Mouse (Mus musculus): ENCODE data around the gene Gria1. TPM values are rescaled to one million over a fixed set of nuclear protein-coding genes. Genes with fewer than 3 reads are reported as not detected.

The Gria1 gene
- polyA plus RNA-seq, 1 experiment, result 75.4 TPM

DNA sequence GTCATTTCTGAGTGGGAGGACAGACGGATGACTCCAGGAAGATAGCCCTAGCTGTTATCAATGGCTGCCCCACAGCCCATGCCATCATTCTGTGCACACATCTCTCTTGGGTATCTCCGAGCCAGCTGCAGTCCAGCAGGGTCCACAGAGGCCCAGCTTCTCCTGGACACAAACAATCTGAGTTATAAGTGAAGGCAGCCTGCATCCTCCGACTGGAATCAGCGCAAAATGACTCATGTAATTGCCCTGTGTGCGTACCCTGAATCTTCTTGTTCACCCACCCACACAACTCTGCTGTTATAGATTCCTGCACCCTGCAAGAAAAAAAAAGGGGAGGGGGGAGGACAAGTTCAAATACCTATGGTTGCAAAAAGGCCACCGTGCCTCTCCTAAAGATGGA lies 576 bp upstream of the Gria1 start:
- TF ChIP-seq POLR2A (IDR thresholded peaks at IDR 0.05; ENCODE audit: insufficient read depth, low read depth, low read length) (no peak), CTCF (IDR thresholded peaks at IDR 0.05; ENCODE audit: insufficient read depth, low read depth, low read length) (no peak)
- Histone ChIP-seq H3K4me1 (ENCODE audit: control insufficient read depth, insufficient read depth, low read length) (peaks cover 17% of the 10 kb centered on the region), H3K27ac (ENCODE audit: insufficient read depth, low read depth, low read length) (peak overlapping the region; percentile 86), H3K4me3 (ENCODE audit: insufficient read depth, low read depth, low read length) (no peak overlapping the region)
- 35% methylated on average over 6 of the region's 6 CpGs for WGBS

DNA sequence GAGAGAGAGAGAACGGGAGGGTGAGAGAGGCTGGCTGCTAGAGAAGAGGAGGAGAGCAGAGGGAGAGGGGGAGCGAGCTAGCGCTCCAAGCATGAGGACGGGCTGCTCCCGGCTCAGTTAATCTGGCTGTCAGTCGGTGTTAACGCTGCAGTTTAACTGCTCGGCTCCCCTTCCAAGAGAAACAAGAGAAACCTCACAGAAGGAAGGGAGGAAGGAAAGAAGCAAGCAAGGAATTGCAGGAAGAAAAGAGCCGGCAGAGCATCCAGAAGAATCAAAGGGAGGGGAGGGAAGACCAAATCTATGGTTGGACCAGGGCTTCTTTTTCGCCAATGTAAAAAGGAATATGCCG lies 478 bp downstream of the Gria1 start:
- peak; percentile 78 for TF ChIP-seq POLR2A (IDR thresholded peaks at IDR 0.05; ENCODE audit: insufficient read depth, low read depth, low read length)
- no peak for TF ChIP-seq CTCF (IDR thresholded peaks at IDR 0.05; ENCODE audit: insufficient read depth, low read depth, low read length)
- WGBS, result under 1% methylated on average over 11 of the region's 11 CpGs
- peak overlapping the region; percentile 86 for H3K27ac ChIP-seq (ENCODE audit: insufficient read depth, low read depth, low read length)
- peak overlapping the region; percentile 56 for H3K4me3 ChIP-seq (ENCODE audit: insufficient read depth, low read depth, low read length)
- peaks cover 14% of the 10 kb centered on the region for H3K4me1 ChIP-seq (ENCODE audit: control insufficient read depth, insufficient read depth, low read length)

DNA sequence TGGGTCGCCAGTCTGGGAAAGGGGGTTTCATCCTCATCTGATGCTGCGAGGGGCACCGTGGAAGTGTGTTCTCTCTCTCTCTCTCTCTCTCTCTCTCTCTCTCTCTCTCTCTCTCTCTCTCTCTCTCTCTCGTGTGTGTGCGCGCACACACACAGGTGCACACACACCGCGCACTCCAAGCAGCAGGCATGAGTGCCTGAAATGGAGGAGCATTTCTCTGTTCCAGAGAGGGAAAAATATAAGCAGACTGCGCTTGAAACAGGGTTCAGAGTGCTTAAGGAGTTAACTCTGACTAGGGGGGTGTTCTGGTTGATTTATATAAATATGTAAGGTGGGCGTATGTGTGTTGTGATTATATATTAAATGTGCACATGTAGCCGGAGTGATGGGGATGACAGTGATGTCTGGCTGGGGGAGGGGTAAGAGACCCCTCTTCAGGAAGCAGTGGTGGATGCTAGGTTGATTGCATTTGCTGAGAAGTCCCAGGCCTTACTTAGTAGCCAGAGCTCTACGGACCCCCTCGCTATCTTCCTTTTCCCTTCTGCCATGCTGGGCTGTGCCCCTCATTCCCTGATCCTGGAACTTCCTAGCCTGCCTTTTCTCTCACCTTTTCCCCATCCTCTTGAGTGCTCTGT lies 1.2 kb downstream of the Gria1 start:
- Histone ChIP-seq H3K27ac (ENCODE audit: insufficient read depth, low read depth, low read length) (peak overlapping the region; percentile 86), H3K4me3 (ENCODE audit: insufficient read depth, low read depth, low read length) (peak overlapping the region; percentile 56), H3K4me1 (ENCODE audit: control insufficient read depth, insufficient read depth, low read length) (peaks cover 19% of the 10 kb centered on the region)
- WGBS, result 6% methylated on average over 13 of the region's 13 CpGs
- no peak for TF ChIP-seq CTCF (IDR thresholded peaks at IDR 0.05; ENCODE audit: insufficient read depth, low read depth, low read length)
- no peak for TF ChIP-seq POLR2A (IDR thresholded peaks at IDR 0.05; ENCODE audit: insufficient read depth, low read depth, low read length)

DNA sequence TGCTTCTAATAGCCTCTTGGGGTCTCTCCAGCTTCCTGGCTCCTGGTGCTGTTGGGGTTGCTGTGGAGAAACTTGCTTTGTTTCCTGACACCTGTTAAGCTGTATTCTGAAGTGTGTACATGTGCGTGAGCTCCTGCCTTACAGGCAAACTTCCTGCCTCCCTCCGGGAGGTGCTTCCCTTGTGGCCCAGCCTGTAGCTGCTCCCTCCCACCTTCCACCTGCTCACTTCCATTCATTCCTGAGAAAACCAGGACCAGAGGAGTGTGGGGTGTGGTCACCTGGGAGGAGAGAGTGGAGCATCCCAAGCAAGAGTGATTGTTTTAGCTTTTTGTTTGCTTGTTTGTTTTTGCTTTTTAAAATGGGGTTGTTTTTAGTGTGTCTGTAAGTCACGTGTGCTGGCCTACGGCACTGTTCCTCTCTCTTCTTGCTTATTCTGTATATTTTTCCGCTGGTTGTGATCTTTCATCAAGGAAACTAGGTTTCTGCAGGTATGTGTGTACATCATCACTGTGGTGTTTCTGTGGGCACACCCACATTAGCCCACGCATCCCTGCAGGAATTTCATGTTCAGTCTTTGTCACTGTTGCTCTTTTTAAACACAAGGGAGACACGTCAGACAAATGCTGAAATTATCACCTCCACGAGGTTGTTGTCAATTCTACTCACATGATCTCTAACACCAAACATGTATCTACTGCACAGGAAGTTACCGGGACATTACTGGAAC lies 2.4 kb downstream of the Gria1 start:
- TF ChIP-seq POLR2A (IDR thresholded peaks at IDR 0.05; ENCODE audit: insufficient read depth, low read depth, low read length) (no peak), CTCF (IDR thresholded peaks at IDR 0.05; ENCODE audit: insufficient read depth, low read depth, low read length) (no peak)
- 14% methylated on average over 9 of the region's 9 CpGs for WGBS
- Histone ChIP-seq H3K4me3 (ENCODE audit: insufficient read depth, low read depth, low read length) (peak overlapping the region; percentile 56), H3K27ac (ENCODE audit: insufficient read depth, low read depth, low read length) (peak overlapping the region; percentile 86; the same call in 1 of the 2 replicates), H3K4me1 (ENCODE audit: control insufficient read depth, insufficient read depth, low read length) (peaks cover 20% of the 10 kb centered on the region)

DNA sequence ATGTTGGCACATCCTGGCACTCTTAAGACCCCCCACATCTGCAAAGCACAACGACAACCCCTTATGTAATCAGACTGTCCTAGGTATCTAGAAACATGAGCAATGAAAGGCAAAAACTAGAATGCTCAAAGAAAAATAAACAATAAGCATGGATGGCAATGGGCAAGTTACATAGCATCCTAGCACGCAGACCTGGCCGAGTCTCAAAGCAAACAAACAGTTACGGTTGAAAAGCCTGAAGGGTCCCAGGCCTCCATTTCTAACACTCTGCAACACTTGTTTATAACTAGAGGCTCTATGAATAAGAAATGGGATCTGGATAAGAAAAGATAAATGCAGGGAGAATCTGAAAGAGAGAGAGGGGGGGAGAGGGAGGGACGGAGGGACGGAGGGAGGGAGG lies 3.2 kb downstream of the Gria1 start:
- Histone ChIP-seq H3K4me3 (ENCODE audit: insufficient read depth, low read depth, low read length) (peak overlapping the region; percentile 38), H3K27ac (ENCODE audit: insufficient read depth, low read depth, low read length) (no peak overlapping the region; the same call in 1 of the 2 replicates), H3K4me1 (ENCODE audit: control insufficient read depth, insufficient read depth, low read length) (peaks cover 16% of the 10 kb centered on the region)
- 19% methylated on average over 6 of the region's 6 CpGs for WGBS
- no peak for TF ChIP-seq CTCF (IDR thresholded peaks at IDR 0.05; ENCODE audit: insufficient read depth, low read depth, low read length)
- no peak for TF ChIP-seq POLR2A (IDR thresholded peaks at IDR 0.05; ENCODE audit: insufficient read depth, low read depth, low read length)

DNA sequence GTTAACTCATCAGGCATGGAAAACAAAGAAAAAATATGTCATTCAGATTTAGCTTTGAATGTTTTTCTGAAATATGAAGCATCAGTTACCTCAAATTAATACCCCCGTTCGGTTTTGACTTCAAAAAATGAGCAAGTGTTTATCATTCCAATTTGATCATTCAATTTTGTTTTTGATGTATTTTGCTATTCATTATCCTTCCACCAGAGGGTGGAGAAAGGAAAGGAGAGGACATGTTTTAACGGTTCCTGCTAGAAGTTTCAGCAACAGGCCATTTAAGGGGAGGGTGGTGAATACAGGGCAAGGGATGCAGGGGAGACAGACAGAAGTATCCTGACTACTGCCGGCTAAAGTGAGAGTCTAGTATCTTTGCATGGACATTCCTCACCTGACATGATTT lies 7.3 kb downstream of the Gria1 start:
- no peak overlapping the region for H3K27ac ChIP-seq (ENCODE audit: insufficient read depth, low read depth, low read length)
- TF ChIP-seq POLR2A (IDR thresholded peaks at IDR 0.05; ENCODE audit: insufficient read depth, low read depth, low read length) (no peak), CTCF (IDR thresholded peaks at IDR 0.05; ENCODE audit: insufficient read depth, low read depth, low read length) (no peak)
- 56% methylated on average over 4 of the region's 4 CpGs for WGBS
- H3K4me3 ChIP-seq (ENCODE audit: insufficient read depth, low read depth, low read length), result no peak overlapping the region
- peaks cover 16% of the 10 kb centered on the region for H3K4me1 ChIP-seq (ENCODE audit: control insufficient read depth, insufficient read depth, low read length)

DNA sequence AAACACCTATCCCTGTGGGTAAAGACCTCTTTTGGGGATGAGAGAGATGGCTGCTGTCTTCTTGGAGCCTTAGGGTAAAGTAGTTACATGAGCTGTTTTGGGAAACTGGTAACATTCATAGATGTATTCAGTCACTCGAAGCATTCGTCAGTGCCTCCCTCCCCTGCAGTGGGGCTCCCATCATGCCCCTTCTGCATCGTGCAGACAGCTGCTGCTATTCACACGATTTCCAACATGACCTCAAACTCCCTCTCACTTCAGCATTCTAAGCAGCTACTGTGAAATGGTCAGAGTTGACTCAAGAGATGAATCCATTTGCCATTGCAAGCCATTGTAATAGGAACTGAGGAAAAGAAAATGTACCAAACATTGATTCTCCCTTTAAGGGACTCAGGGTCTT lies 11.2 kb downstream of the Gria1 start:
- TF ChIP-seq CTCF (IDR thresholded peaks at IDR 0.05; ENCODE audit: insufficient read depth, low read depth, low read length) (no peak), POLR2A (IDR thresholded peaks at IDR 0.05; ENCODE audit: insufficient read depth, low read depth, low read length) (no peak)
- peaks cover 14% of the 10 kb centered on the region for H3K4me1 ChIP-seq (ENCODE audit: control insufficient read depth, insufficient read depth, low read length)
- no peak overlapping the region for H3K27ac ChIP-seq (ENCODE audit: insufficient read depth, low read depth, low read length)
- H3K4me3 ChIP-seq (ENCODE audit: insufficient read depth, low read depth, low read length), result no peak overlapping the region
- 27% methylated on average over 4 of the region's 4 CpGs for WGBS

DNA sequence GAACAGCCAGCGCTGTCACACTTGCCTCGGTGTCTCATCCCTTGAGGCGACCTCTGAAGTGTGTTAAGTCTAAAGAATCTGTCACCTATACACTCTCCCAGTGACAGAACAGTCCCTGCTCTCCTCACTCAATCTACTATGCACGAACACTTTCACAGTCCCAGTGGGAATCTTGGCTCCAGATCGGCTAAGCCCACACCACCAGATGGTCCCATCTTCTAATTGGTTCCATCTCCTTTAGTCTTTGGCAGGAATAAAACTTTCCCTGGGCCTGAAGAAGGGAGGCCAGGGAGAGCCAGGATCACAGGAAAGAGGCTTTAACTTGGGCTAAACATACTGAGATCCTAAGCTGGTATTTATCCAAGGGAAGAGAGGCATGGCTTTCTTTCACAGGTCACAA lies 19.3 kb downstream of the Gria1 start:
- H3K27ac ChIP-seq (ENCODE audit: insufficient read depth, low read depth, low read length), result no peak overlapping the region
- WGBS, result 69% methylated on average over 5 of the region's 5 CpGs
- peaks cover 13% of the 10 kb centered on the region for H3K4me1 ChIP-seq (ENCODE audit: control insufficient read depth, insufficient read depth, low read length)
- no peak overlapping the region for H3K4me3 ChIP-seq (ENCODE audit: insufficient read depth, low read depth, low read length)
- TF ChIP-seq POLR2A (IDR thresholded peaks at IDR 0.05; ENCODE audit: insufficient read depth, low read depth, low read length) (no peak), CTCF (IDR thresholded peaks at IDR 0.05; ENCODE audit: insufficient read depth, low read depth, low read length) (no peak)

DNA sequence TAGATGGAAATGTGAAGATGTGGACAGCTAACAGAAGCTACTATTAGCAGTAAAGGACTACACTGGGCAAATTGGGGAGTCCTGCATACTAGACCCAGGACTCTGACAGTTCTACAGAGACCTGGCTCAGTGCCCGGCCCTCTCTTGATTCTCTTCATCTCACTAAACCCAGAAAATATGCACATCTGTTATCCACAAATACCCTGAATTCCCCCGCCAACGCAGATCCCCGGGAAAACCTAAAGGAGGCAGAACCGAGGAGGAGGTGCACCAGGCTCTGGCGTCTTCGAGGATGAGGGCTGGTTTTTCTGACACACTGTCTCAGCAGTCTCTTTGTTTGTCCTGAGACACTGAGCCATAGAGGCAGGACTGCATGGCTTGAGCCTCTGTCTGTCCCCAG lies 27.6 kb downstream of the Gria1 start:
- WGBS, result 12% methylated on average over 7 of the region's 7 CpGs
- Histone ChIP-seq H3K4me3 (ENCODE audit: insufficient read depth, low read depth, low read length) (no peak overlapping the region), H3K27ac (ENCODE audit: insufficient read depth, low read depth, low read length) (peak overlapping the region; percentile 61), H3K4me1 (ENCODE audit: control insufficient read depth, insufficient read depth, low read length) (peaks cover 15% of the 10 kb centered on the region)
- TF ChIP-seq POLR2A (IDR thresholded peaks at IDR 0.05; ENCODE audit: insufficient read depth, low read depth, low read length) (no peak), CTCF (IDR thresholded peaks at IDR 0.05; ENCODE audit: insufficient read depth, low read depth, low read length) (no peak)
